Mouse (Mus musculus) liver, embryonic 12.5 days (tissue): ENCODE results near the gene Nfkbiz. TPM values are rescaled to one million over a fixed set of nuclear protein-coding genes. Genes with fewer than 3 reads are reported as not detected.
"Not testable (repeated sequence)": the region's sequence is repeated elsewhere in the genome, so short reads cannot be mapped to it uniquely, and the experiment has no call there.

Experiments
- ATAC-seq: fragments of 200-750 bp; cut with Nextera tagmentation; 2 replicates; pipeline ENCODE4 v1.8.0; 2017; ENCODE audit warnings: moderate number of reproducible peaks, mild to moderate bottlenecking, moderate library complexity
- H3K27ac ChIP-seq: fragments of 300-500 bp; sonication (generic); 2 replicates; pipeline ENCODE4 v1.5.1; 2016; ENCODE audit warnings: mild to moderate bottlenecking
- H3K27me3 ChIP-seq: fragments of 300-500 bp; sonication (generic); replicated peaks from 2 replicates; pipeline ENCODE4 v1.6.1; 2016; ENCODE audit warnings: mild to moderate bottlenecking, moderate library complexity
- H3K36me3 ChIP-seq: fragments of 300-500 bp; sonication (generic); 2 replicates; pipeline ENCODE4 v1.6.1; 2016; ENCODE audit warnings: mild to moderate bottlenecking, moderate library complexity
- H3K4me1 ChIP-seq: fragments of 300-500 bp; sonication (generic); 2 replicates; pipeline ENCODE4 v1.6.1; 2016
- H3K4me2 ChIP-seq: fragments of 300-500 bp; sonication (generic); 2 replicates; pipeline ENCODE4 v1.6.1; 2016; ENCODE audit warnings: mild to moderate bottlenecking, moderate library complexity
- H3K4me3 ChIP-seq: fragments of 300-500 bp; sonication (generic); 2 replicates; pipeline ENCODE4 v1.5.1; 2016; ENCODE audit warnings: mild to moderate bottlenecking, moderate library complexity
- H3K9ac ChIP-seq: fragments of 300-500 bp; sonication (generic); 2 replicates; pipeline ENCODE4 v1.6.1; 2016; ENCODE audit warnings: mild to moderate bottlenecking, moderate library complexity
- H3K9me3 ChIP-seq: fragments of 300-500 bp; sonication (generic); replicated peaks from 2 replicates; pipeline ENCODE4 v1.6.1; 2016; ENCODE audit warnings: mild to moderate bottlenecking, moderate library complexity
- WGBS: fragments of 180-500 bp; shearing (Covaris S2); methylation state at CpG from one replicate; pipeline ENCODE4 v1.1.7; 2016; ENCODE audit not compliant: insufficient replicate concordance; 5-methylcytosine and 5-hydroxymethylcytosine counted together
- polyA plus RNA-seq: library from polyadenylated mRNA; unstranded; fragments of >200 nt; fragmentation: Nextera tagmentation; extraction: Ambion mirVana; gene quantifications from 2 replicates; pipeline ENCODE4 v1.2.1, GENCODE M21; 2016

Gene Nfkbiz
- polyA plus RNA-seq, 1 experiment from 2014 or later, result 2.6 TPM

DNA sequence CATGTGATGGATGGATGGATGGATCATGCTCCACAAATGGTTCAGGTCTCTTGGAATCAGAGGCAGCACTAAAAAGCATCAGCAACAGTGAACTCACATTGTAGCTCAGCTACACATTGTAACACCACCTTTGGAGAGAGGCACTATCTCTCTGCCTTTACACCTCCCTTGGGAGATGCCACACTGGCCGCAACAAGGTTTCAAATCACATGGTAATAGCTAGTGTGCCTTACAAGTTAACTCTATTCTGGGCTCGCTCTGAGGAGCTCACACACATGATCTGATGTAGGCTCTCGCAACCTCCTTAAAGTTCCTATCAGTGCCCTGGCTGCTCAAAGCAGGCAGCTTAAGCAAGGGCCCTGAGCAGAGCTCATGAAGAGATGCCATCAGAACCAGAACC is 11.8 kb upstream of the Nfkbiz start:
- H3K9me3 ChIP-seq, result no peaks in the 10 kb centered on the region
- no peaks in the 10 kb centered on the region for H3K36me3 ChIP-seq
- no peak overlapping the region for H3K4me3 ChIP-seq
- WGBS, result 83% methylated on average over 3 of the region's 3 CpGs
- no peaks in the 10 kb centered on the region for H3K27me3 ChIP-seq
- no peaks in the 10 kb centered on the region for H3K4me1 ChIP-seq
- H3K4me2 ChIP-seq, result no peak overlapping the region
- H3K9ac ChIP-seq, result no peak overlapping the region
- ATAC-seq, result no peak
- H3K27ac ChIP-seq, result no peak overlapping the region

DNA sequence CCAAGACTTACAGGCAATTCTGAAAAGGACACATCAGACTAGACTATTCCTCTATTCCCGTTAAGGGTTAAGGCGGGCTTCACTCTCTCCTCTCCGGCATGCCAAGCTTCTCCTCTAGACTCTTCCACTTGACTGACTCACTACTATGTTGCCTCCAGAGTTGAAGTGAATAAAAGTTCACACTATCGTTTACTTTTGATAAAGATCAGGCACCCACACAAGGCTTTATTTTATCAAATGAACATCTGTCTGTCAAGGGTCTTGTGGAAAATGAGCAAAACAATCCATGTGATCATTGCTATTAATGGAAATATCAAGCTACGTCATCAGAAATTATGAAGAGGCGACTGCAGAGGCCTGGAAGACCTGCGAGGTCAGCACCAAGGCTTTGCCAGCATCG is 9.0 kb upstream of the Nfkbiz start:
- H3K9me3 ChIP-seq, result no peaks in the 10 kb centered on the region
- H3K4me1 ChIP-seq, result no peaks in the 10 kb centered on the region
- H3K36me3 ChIP-seq, result peaks cover 12% of the 10 kb centered on the region
- no peak overlapping the region for H3K27ac ChIP-seq
- ATAC-seq, result no peak
- H3K4me2 ChIP-seq, result no peak overlapping the region
- no peak overlapping the region for H3K4me3 ChIP-seq
- 72% methylated on average over 8 of the region's 8 CpGs for WGBS
- H3K9ac ChIP-seq, result no peak overlapping the region
- no peaks in the 10 kb centered on the region for H3K27me3 ChIP-seq

DNA sequence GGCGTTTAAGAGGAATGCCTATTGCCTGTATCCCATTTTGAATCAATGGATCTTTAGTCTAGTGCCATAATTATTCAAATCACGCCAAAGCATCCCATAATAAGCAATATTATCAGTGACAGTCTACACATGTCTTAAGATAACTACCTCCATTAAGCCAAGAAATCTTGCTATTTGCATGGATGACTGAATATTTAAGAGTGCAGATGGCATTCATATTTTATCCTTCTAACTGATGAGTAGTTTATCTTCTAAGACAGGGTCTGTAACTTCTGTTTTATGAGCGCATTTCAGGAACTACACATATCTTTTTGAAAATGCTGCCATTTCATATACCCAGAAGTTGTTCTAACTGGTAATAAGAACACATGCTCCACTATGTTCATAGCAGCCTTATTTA is 6.1 kb upstream of the Nfkbiz start:
- 83% methylated on average over 3 of the region's 3 CpGs for WGBS
- Histone ChIP-seq H3K9me3 (no peaks in the 10 kb centered on the region), H3K27ac (no peak overlapping the region), H3K36me3 (peaks cover 12% of the 10 kb centered on the region), H3K4me1 (no peaks in the 10 kb centered on the region), H3K27me3 (no peaks in the 10 kb centered on the region), H3K4me2 (no peak overlapping the region), H3K4me3 (no peak overlapping the region), H3K9ac (no peak overlapping the region)
- ATAC-seq, result no peak

DNA sequence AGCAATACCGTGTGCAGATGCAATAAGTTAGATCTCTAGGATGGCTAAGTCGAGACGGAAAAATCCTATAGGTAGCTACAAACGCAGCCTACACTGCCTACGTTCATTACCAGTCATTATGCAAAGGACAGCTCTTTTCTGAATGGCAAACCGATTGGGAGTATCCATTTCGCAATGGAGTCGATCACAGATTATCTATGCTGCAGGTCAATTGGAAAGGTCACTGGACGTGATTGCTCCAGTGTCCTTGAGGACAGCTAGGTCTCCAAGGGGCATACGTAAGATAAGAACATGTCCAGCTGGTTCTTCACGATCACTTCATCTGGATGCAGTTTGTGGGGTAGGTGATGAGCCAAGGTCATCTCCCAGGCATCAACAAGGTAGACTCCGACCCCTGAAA is 5.2 kb upstream of the Nfkbiz start:
- Histone ChIP-seq H3K4me1 (peaks cover 3% of the 10 kb centered on the region; the same call in 1 of the 2 replicates), H3K9ac (no peak overlapping the region), H3K4me2 (no peak overlapping the region), H3K36me3 (peaks cover 12% of the 10 kb centered on the region), H3K4me3 (no peak overlapping the region), H3K9me3 (no peaks in the 10 kb centered on the region), H3K27me3 (no peaks in the 10 kb centered on the region), H3K27ac (no peak overlapping the region)
- WGBS, result 78% methylated on average over 12 of the region's 12 CpGs
- ATAC-seq, result no peak

DNA sequence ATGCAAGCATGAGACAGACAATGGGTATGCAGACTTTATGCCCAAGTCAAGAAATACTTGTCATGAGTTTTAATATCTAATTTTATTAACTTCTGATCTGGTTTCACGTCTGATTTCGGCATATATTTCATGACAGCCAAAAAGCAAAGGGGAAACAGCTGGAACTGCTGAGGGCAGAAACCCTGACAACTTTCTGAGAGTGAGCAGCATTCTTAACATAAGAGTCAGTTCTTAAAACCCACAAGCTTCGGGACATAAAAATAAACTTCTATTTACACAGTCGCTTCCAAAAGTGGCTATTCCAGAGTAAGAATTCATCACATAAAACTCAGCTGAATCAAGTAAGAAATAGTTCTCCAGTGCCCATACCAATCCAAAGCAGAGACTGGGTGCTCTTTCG is 4.4 kb upstream of the Nfkbiz start:
- Histone ChIP-seq H3K27me3 (no peaks in the 10 kb centered on the region), H3K27ac (no peak overlapping the region), H3K4me2 (no peak overlapping the region), H3K4me1 (peaks cover 8% of the 10 kb centered on the region), H3K36me3 (peaks cover 12% of the 10 kb centered on the region), H3K9me3 (no peaks in the 10 kb centered on the region), H3K9ac (no peak overlapping the region), H3K4me3 (no peak overlapping the region)
- no peak for ATAC-seq
- WGBS, result 77% methylated on average over 5 of the region's 5 CpGs

DNA sequence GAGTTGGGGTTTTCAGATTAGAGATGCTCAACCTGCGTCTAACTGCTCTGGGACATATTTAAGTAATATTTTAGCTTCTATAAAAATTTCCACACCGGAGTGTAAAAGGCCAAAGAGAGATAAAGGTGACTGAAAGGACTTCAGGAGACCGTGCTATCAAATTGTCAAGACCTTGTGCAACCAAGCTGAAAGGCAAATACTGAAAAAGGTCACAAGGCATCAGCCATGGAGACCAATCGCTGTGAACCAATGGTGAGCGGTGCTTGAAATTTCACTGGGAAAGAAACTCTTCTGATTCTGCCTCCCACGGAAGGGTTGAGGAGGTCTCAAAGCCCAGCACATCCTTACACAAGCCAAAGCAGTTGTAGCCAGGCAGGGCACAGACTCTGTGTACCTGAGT is 2.8 kb upstream of the Nfkbiz start:
- no peak overlapping the region for H3K4me2 ChIP-seq
- H3K36me3 ChIP-seq, result peaks cover 12% of the 10 kb centered on the region
- 77% methylated on average over 6 of the region's 6 CpGs for WGBS
- H3K4me1 ChIP-seq, result peaks cover 14% of the 10 kb centered on the region
- H3K9ac ChIP-seq, result no peak overlapping the region
- H3K4me3 ChIP-seq, result no peak overlapping the region
- no peaks in the 10 kb centered on the region for H3K9me3 ChIP-seq
- no peak overlapping the region for H3K27ac ChIP-seq
- no peak for ATAC-seq
- no peaks in the 10 kb centered on the region for H3K27me3 ChIP-seq

DNA sequence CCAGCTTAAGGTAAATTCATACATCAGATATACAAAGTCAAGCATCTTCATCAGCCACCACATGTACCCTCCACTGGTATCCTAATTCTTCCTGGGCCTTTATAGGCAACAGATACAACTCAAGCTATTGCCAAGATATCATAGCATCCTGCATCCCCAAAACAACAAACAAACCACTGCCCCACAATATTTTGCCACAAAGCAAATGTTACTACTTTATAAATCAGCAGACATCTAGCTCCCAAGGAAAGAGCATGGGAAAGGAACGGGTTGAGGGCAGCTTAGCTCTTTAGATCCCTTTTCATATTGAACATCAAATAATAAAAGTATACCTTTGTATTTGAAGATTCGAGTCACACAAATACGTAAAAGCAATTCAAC is 580 bp downstream of the Nfkbiz start:
- no peaks in the 10 kb centered on the region for H3K36me3 ChIP-seq
- peaks cover 14% of the 10 kb centered on the region for H3K4me1 ChIP-seq
- H3K27ac ChIP-seq, result no peak overlapping the region
- 13% methylated on average over 3 of the region's 3 CpGs for WGBS
- H3K9ac ChIP-seq, result peak overlapping the region; percentile 73
- H3K4me2 ChIP-seq, result peak overlapping the region; percentile 79
- no peaks in the 10 kb centered on the region for H3K27me3 ChIP-seq
- peak overlapping the region; percentile 66 for H3K4me3 ChIP-seq
- ATAC-seq, result no peak
- H3K9me3 ChIP-seq, result no peaks in the 10 kb centered on the region

DNA sequence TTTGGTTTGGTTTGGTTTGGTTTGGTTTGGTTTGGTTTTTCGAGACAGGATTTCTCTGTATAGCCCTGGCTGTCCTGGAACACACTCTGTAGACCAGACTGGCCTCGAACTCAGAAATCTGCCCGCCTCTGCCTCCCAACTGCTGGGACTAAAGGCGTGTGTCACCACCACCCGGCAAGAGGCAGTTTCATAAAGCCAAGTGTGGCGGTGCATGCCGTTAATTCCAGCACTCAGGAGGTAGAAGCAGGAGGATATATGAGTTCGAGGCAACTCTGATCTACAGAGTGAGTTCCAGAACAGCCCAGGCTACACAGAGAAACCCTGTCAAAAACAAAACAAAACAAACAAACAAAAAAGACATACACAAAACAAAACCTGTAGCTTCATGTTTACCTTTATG is 1.0 kb downstream of the Nfkbiz start:
- Histone ChIP-seq H3K4me2 (peak overlapping the region; percentile 79), H3K4me1 (peaks cover 14% of the 10 kb centered on the region)
- not testable (repeated sequence) for H3K27me3 ChIP-seq, H3K27ac ChIP-seq, H3K9me3 ChIP-seq, ATAC-seq, H3K36me3 ChIP-seq, H3K9ac ChIP-seq, H3K4me3 ChIP-seq
- 76% methylated on average over 8 of the region's 8 CpGs for WGBS

DNA sequence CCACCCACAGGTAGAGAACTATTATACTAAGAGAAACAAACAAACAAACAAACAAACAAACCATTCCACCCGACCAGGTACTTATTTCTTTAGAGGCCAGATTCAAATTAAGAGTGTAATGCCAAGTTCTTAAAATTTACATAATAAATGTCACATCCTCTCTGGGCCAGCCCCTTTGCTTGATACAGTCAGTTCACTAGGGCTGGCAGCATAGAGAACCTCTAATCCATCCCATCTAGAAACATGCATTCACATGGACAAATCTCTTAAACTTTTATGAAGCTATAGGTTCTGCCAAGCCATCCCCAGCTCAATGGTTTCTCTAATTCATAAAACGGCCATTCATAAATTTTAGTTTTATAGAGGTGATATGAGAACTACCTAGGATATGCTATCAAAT is 1.5 kb downstream of the Nfkbiz start:
- peaks cover 14% of the 10 kb centered on the region for H3K4me1 ChIP-seq
- 51% methylated on average over 2 of the region's 2 CpGs for WGBS
- H3K4me3 ChIP-seq, result no peak overlapping the region
- no peaks in the 10 kb centered on the region for H3K9me3 ChIP-seq
- H3K4me2 ChIP-seq, result no peak overlapping the region
- H3K36me3 ChIP-seq, result no peaks in the 10 kb centered on the region
- H3K9ac ChIP-seq, result no peak overlapping the region
- no peak overlapping the region for H3K27ac ChIP-seq
- no peak for ATAC-seq
- no peaks in the 10 kb centered on the region for H3K27me3 ChIP-seq

DNA sequence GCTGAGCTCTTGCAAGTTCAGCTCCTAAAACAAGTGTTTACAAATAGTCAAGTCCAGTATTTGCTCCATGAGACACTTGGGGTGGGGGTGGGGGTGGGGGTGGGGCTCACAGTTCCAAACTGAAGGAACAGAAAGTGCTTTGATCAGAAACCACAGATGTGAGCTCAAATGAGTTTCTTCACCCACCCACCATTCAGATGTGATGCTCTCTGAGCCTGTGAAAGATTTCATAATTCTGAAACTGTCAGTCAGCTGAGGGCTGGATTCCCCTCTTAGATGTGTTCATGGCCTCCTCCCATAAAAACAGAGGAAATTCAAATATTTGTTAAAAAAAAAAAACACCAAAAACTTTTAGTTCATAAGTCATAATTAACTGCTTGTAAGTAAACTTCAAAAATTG is 2.9 kb downstream of the Nfkbiz start:
- no peak overlapping the region for H3K4me3 ChIP-seq
- no peaks in the 10 kb centered on the region for H3K36me3 ChIP-seq
- H3K27me3 ChIP-seq, result no peaks in the 10 kb centered on the region
- no peak for ATAC-seq
- H3K9me3 ChIP-seq, result no peaks in the 10 kb centered on the region
- H3K4me1 ChIP-seq, result peaks cover 14% of the 10 kb centered on the region
- no peak overlapping the region for H3K4me2 ChIP-seq
- H3K9ac ChIP-seq, result no peak overlapping the region
- H3K27ac ChIP-seq, result no peak overlapping the region

DNA sequence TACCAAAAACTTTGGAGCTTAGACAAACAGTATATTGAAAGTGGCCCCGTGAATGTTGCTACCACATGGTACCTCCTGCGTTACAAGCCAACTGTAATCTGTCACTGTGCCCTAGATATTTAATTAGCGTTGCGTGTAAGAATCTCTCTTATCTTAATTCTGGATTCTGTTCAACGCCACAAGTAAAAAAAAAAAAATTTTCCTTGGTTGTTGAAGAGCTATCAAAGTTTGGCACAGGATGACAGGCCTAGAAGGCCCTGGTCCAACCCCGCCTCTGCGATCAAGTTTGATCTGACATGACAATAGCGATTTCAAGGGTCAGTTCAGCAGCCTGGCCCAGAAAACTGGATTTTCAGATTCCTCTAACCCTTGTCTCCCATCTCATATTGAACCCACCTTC is 6.1 kb downstream of the Nfkbiz start:
- WGBS, result 83% methylated on average over 8 of the region's 8 CpGs
- H3K4me1 ChIP-seq, result peaks cover 1% of the 10 kb centered on the region; the same call in 1 of the 2 replicates
- H3K36me3 ChIP-seq, result no peaks in the 10 kb centered on the region
- H3K4me3 ChIP-seq, result no peak overlapping the region
- H3K9ac ChIP-seq, result no peak overlapping the region
- no peaks in the 10 kb centered on the region for H3K9me3 ChIP-seq
- no peak overlapping the region for H3K27ac ChIP-seq
- ATAC-seq, result no peak
- H3K27me3 ChIP-seq, result no peaks in the 10 kb centered on the region
- H3K4me2 ChIP-seq, result no peak overlapping the region

DNA sequence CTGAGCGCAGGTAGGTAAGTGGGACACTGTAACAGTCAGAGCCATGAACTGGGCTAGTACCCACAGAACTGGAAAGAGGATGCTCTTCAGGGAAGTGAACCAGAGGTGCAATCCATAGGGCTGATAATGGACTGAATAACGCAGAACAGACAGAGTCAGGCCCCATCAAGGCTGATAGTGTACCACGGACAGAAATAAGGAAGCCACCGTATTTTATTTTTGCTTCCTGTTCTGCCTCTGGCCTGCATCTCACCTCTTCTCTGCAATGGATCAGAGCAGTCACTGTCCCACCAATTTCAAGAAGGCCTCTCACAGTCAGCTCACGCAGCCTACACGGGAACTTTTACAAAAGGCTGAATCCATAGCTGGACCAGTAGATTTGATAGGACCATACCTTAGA is 6.7 kb downstream of the Nfkbiz start:
- ATAC-seq, result no peak

DNA sequence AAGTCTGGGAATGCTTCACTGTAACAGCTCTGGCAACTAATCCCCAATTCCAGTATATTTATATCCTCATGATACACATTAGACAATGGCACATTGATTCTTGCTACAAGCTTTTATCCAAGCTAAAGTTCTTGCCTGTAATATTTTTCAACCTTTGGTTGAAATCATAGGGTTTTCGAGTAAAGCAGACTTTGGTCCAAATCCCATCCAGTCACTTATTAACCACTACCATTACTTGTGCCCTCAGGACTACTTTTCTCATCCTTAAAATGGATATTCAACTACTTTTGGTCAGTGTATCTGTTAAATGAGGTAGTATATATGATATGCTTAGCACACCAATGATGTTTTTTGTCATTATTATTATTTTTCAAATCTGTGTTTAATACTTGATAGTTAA is 7.2 kb downstream of the Nfkbiz start:
- Histone ChIP-seq H3K4me1 (no peaks in the 10 kb centered on the region), H3K9me3 (no peaks in the 10 kb centered on the region), H3K36me3 (no peaks in the 10 kb centered on the region), H3K27ac (no peak overlapping the region), H3K27me3 (no peaks in the 10 kb centered on the region), H3K4me2 (no peak overlapping the region), H3K9ac (no peak overlapping the region), H3K4me3 (no peak overlapping the region)
- 73% methylated on average over 1 of the region's 1 CpGs for WGBS
- no peak for ATAC-seq

More for the DNA sequence above, 6.7 kb downstream of the Nfkbiz start:
- H3K4me2 ChIP-seq, result no peak overlapping the region
- no peaks in the 10 kb centered on the region for H3K4me1 ChIP-seq
- H3K4me3 ChIP-seq, result no peak overlapping the region
- no peak overlapping the region for H3K9ac ChIP-seq
- no peaks in the 10 kb centered on the region for H3K9me3 ChIP-seq
- no peak overlapping the region for H3K27ac ChIP-seq
- no peaks in the 10 kb centered on the region for H3K27me3 ChIP-seq
- 67% methylated on average over 6 of the region's 6 CpGs for WGBS
- H3K36me3 ChIP-seq, result no peaks in the 10 kb centered on the region
